Mouse (Mus musculus) lung, adult 2 months (tissue): ENCODE results near the gene Eya4.

Source experiments
- CTCF ChIP-seq: fragments of 200-500 bp; IDR thresholded peaks from 2 replicates; pipeline ENCODE4 v1.5.1; 2011; ENCODE audit warnings: mild to moderate bottlenecking, low read length, control low read depth; ENCODE audit not compliant: insufficient read depth
- POLR2A ChIP-seq: fragments of 200-500 bp; IDR thresholded peaks from 2 replicates; pipeline ENCODE4 v1.6.1; 2011; ENCODE audit warnings: low read depth, mild to moderate bottlenecking, control low read depth, low read length, borderline replicate concordance; ENCODE audit errors: extremely low read depth

- TF ChIP-seq CTCF = no peak
- no peak for TF ChIP-seq POLR2A
Observed at GRCm38 (mm10) chr10:23159138-23159537, 191.4 kb downstream of the Eya4 start.
